Mouse (Mus musculus) activated CD4-positive, CD25-positive, alpha-beta regulatory T cell, adult 4 months (primary cell): ENCODE results near the gene Rgs14. TPM values are rescaled to one million over a fixed set of nuclear protein-coding genes. Genes with fewer than 3 reads are reported as not detected.
A peak's percentile ranks its signal among the peaks of the same experiment; 100 is the strongest.

Experiments
- ATAC-seq: one replicate; pipeline ENCODE4 v1.8.0; 2017
- polyA plus RNA-seq, 2 experiments: library from polyadenylated mRNA; unstranded; fragments of 100-300 nt; shearing (Covaris generic); gene quantifications; one replicate each; pipeline ENCODE4 v1.2.1; 2017

The Rgs14 gene
- polyA plus RNA-seq, 2 experiments from 2014 or later = 51.5 to 69.6 TPM

- no peak for ATAC-seq
These were observed 22.8 kb upstream of the Rgs14 start for GRCm38 (mm10) chr13:55346745-55347144.

- no peak for ATAC-seq
These were observed 8.4 kb upstream of the Rgs14 start for GRCm38 (mm10) chr13:55361145-55361544.

GRCm38 (mm10) chr13:55361974-55362452 lies 7.5 kb upstream of the Rgs14 start:
- peak; percentile 11 for ATAC-seq

GRCm38 (mm10) chr13:55362453-55363060 lies 7.0 kb upstream of the Rgs14 start, which contains the start of gene Lman2:
TSS of gene Lman2 (minus strand) at chr13:55362783.
- ATAC-seq = peak; percentile 98

GRCm38 (mm10) chr13:55368401-55368800 lies 1.1 kb upstream of the Rgs14 start:
- no peak for ATAC-seq

GRCm38 (mm10) chr13:55370234-55370633 lies 702 bp downstream of the Rgs14 start:
- ATAC-seq = no peak

GRCm38 (mm10) chr13:55371007-55371681 lies 1.6 kb downstream of the Rgs14 start:
- no peak for ATAC-seq

- ATAC-seq = no peak
These were observed 2.2 kb downstream of the Rgs14 start for GRCm38 (mm10) chr13:55371740-55372139.

GRCm38 (mm10) chr13:55374206-55374924 lies 4.8 kb downstream of the Rgs14 start:
- ATAC-seq = no peak

GRCm38 (mm10) chr13:55375877-55376276 lies 6.3 kb downstream of the Rgs14 start:
- no peak for ATAC-seq

GRCm38 (mm10) chr13:55378907-55379580 lies 9.5 kb downstream of the Rgs14 start:
- no peak for ATAC-seq

GRCm38 (mm10) chr13:55381790-55382189 lies 12.3 kb downstream of the Rgs14 start:
- ATAC-seq = no peak

- no peak for ATAC-seq
These were observed 21.1 kb downstream of the Rgs14 start for GRCm38 (mm10) chr13:55390644-55391043.

GRCm38 (mm10) chr13:55391626-55392029 lies 22.1 kb downstream of the Rgs14 start:
- ATAC-seq = no peak

GRCm38 (mm10) chr13:55392933-55393332 lies 23.4 kb downstream of the Rgs14 start:
- ATAC-seq = no peak

GRCm38 (mm10) chr13:55398088-55398487 lies 28.6 kb downstream of the Rgs14 start, which contains the start of gene Slc34a1:
TSS of gene Slc34a1 (plus strand) at chr13:55398187.
- no peak for ATAC-seq

GRCm38 (mm10) chr13:55399300-55400038 lies 29.9 kb downstream of the Rgs14 start:
- ATAC-seq = no peak

- no peak for ATAC-seq
These were observed 30.5 kb downstream of the Rgs14 start for GRCm38 (mm10) chr13:55400039-55400346.

- ATAC-seq = no peak
These were observed 33.7 kb downstream of the Rgs14 start for GRCm38 (mm10) chr13:55403266-55403665.

GRCm38 (mm10) chr13:55403935-55404852 lies 34.7 kb downstream of the Rgs14 start:
- ATAC-seq = no peak
